Mouse (Mus musculus): ENCODE results near the gene Ppp1r11. TPM values are rescaled to one million over a fixed set of nuclear protein-coding genes. Genes with fewer than 3 reads are reported as not detected.
"Not testable (repeated sequence)": the region's sequence is repeated elsewhere in the genome, so short reads cannot be mapped to it uniquely, and the experiment has no call there.

Ppp1r11 gene
- polyA plus RNA-seq, 1 experiment: 37.5 TPM

DNA sequence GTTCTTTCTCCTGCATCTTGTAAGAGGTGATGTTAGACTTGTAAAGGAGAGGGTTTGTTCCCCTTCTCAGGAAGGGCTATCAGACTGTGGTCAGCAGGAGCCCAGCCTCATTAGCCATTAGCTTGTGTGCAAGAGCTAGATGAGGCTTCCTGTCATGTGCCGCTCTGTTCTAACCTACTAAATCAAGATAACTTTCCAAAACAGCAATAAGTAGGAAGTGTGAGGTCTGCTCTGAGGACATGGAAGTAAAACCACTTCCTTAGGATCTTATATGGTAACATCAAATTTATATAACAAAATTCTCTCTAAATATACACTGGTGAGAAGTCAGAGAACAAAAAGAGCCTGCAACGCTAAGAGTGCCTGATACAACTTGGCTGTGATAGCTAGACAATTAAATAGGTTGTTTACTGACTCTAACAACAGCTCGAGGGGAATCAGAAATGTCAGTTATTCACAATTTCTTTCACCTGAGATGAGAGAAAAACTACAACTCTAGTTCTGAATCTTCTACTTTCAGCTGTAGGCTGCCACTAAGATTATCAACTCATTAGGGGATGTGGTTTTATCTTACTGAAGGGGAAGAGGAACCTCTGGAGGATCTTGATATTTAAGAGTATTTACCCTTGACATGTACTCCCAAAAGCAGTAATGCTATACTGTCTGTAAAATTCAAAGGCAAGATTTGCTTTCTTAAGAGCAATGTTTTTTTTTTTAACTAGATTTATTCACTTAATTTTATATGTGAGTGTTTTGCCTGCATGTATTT lies 41.0 kb upstream of the Ppp1r11 start:
- no peaks in the 10 kb centered on the region for H3K4me1 ChIP-seq (ENCODE audit: control insufficient read depth, insufficient read depth, low read length)
- H3K27ac ChIP-seq (ENCODE audit: control insufficient read depth, insufficient read depth, low read depth, low read length, poor library complexity): no peak overlapping the region
- no peak for TF ChIP-seq CTCF (IDR thresholded peaks at IDR 0.05; ENCODE audit: control insufficient read depth, insufficient read depth, low read length)
- no peak for TF ChIP-seq POLR2A (IDR thresholded peaks at IDR 0.05; ENCODE audit: borderline replicate concordance, control insufficient read depth, low read depth, low read length)
- WGBS: 2% methylated on average over 3 of the region's 3 CpGs
- H3K4me3 ChIP-seq (replicated peaks; ENCODE audit: control insufficient read depth, low read depth, low read length): no peak overlapping the region

DNA sequence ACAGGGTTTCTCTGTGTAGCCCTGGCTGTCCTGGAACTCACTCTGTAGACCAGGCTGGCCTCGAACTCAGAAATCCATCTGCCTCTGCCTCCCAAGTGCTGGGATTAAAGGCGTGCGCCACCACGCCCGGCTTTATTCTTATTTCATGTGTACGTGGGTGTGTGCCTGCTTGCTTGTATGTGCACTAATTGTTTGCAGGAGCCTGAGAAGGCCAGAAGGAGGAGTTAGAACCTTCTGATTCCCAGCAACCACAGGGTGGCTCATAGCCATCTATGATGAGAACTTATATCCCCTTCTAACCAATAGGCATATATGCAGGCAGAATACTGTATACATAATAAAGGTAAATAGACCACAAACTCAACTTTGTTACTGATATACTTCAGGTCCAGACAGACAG lies 39.1 kb upstream of the Ppp1r11 start:
- WGBS: 81% methylated on average over 6 of the region's 6 CpGs
- H3K4me3 ChIP-seq (replicated peaks; ENCODE audit: control insufficient read depth, low read depth, low read length); H3K27ac ChIP-seq (ENCODE audit: control insufficient read depth, insufficient read depth, low read depth, low read length, poor library complexity); H3K4me1 ChIP-seq (ENCODE audit: control insufficient read depth, insufficient read depth, low read length): not testable (repeated sequence)

DNA sequence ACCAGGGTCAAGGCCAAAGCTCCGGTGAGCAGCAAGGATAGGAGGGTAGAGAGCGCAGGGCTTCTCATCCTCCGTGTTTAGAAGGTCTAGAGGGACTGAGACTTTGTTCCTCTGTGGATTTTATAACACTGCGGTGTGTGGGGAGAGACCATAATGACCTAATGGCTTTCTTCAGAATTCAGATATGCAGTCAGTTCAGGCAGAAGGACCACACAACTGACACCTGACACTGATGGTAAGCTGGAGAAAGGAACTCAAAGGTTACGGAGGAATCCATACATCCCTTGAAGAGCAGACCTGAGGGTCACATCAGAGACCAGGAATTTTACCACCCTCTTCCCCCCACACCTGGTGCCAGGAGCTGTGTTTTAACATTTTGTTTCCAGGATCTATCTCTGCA lies 37.9 kb upstream of the Ppp1r11 start, which contains the start of gene H2-M5:
H2-M5 (minus strand) TSS at position 101 of the 400 bp plus-strand sequence.
- no peak within 1 kb of the TSS for H3K27ac ChIP-seq (ENCODE audit: control insufficient read depth, insufficient read depth, low read depth, low read length, poor library complexity)
- TF ChIP-seq CTCF (IDR thresholded peaks at IDR 0.05; ENCODE audit: control insufficient read depth, insufficient read depth, low read length) (no peak), POLR2A (IDR thresholded peaks at IDR 0.05; ENCODE audit: borderline replicate concordance, control insufficient read depth, low read depth, low read length) (no peak)
- H3K4me3 ChIP-seq (replicated peaks; ENCODE audit: control insufficient read depth, low read depth, low read length): no peak within 1 kb of the TSS
- WGBS: 78% methylated on average over 5 of the region's 5 CpGs
- no peaks in the 10 kb centered on the region for H3K4me1 ChIP-seq (ENCODE audit: control insufficient read depth, insufficient read depth, low read length)

- TF ChIP-seq POLR2A (IDR thresholded peaks at IDR 0.05; ENCODE audit: borderline replicate concordance, control insufficient read depth, low read depth, low read length) (no peak), CTCF (IDR thresholded peaks at IDR 0.05; ENCODE audit: control insufficient read depth, insufficient read depth, low read length) (no peak)
- Histone ChIP-seq H3K4me1 (ENCODE audit: control insufficient read depth, insufficient read depth, low read length) (no peaks in the 10 kb centered on the region), H3K27ac (ENCODE audit: control insufficient read depth, insufficient read depth, low read depth, low read length, poor library complexity) (no peak overlapping the region), H3K4me3 (replicated peaks; ENCODE audit: control insufficient read depth, low read depth, low read length) (no peak overlapping the region)
- 21% methylated on average over 24 of the region's 24 CpGs for WGBS
Observed at GRCm38 (mm10) chr17:36988475-36988874, 36.9 kb upstream of the Ppp1r11 start.

GRCm38 (mm10) chr17:36982253-36983155 lies 31.0 kb upstream of the Ppp1r11 start:
- Histone ChIP-seq H3K4me3 (replicated peaks; ENCODE audit: control insufficient read depth, low read depth, low read length) (no peak overlapping the region), H3K27ac (ENCODE audit: control insufficient read depth, insufficient read depth, low read depth, low read length, poor library complexity) (no peak overlapping the region), H3K4me1 (ENCODE audit: control insufficient read depth, insufficient read depth, low read length) (no peaks in the 10 kb centered on the region; the same call in 1 of the 2 replicates)
- whole genome bisulfite sequencing: 59% methylated on average over 5 of the region's 5 CpGs
- no peak for TF ChIP-seq POLR2A (IDR thresholded peaks at IDR 0.05; ENCODE audit: borderline replicate concordance, control insufficient read depth, low read depth, low read length)
- TF ChIP-seq CTCF (IDR thresholded peaks at IDR 0.05; ENCODE audit: control insufficient read depth, insufficient read depth, low read length): no peak

GRCm38 (mm10) chr17:36981845-36982244 lies 30.3 kb upstream of the Ppp1r11 start:
- no peaks in the 10 kb centered on the region; the same call in 1 of the 2 replicates for H3K4me1 ChIP-seq (ENCODE audit: control insufficient read depth, insufficient read depth, low read length)
- no peak for TF ChIP-seq CTCF (IDR thresholded peaks at IDR 0.05; ENCODE audit: control insufficient read depth, insufficient read depth, low read length)
- no peak for TF ChIP-seq POLR2A (IDR thresholded peaks at IDR 0.05; ENCODE audit: borderline replicate concordance, control insufficient read depth, low read depth, low read length)
- H3K27ac ChIP-seq (ENCODE audit: control insufficient read depth, insufficient read depth, low read depth, low read length, poor library complexity): no peak overlapping the region
- WGBS: 52% methylated on average over 4 of the region's 4 CpGs
- H3K4me3 ChIP-seq (replicated peaks; ENCODE audit: control insufficient read depth, low read depth, low read length): no peak overlapping the region

DNA sequence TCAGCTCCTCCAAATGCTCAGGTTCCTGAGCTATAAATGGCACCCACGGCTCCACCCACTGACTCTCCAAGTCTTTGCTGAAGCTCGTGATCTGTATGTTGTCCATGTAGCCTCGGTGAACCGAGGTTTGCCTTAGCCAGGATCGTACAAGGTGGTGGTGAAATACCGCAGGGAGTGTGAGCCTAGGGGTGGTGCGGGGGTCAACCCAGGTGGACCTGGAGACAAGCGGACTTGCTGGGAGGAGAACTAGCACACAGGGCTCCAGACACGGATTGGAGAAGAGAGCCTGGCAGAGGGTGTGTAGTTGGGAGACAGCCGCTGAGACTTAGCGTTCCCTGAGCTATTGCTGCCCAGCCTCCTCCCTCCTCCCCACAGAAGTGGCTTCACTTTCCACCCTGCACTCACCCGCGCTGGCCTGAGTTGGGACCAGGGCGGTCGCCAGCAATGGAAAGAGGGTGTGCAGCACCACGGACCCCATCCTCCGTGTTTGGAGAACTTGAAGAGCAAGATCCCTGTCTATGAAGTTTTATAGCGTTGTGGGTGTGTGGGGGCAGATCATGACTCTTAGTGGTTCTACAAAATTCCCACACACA lies 29.8 kb upstream of the Ppp1r11 start, which contains the start of gene 2410137M14Rik:
2410137M14Rik (minus strand) TSS at position 17 of the 593 bp plus-strand sequence.
- H3K4me3 ChIP-seq (replicated peaks; ENCODE audit: control insufficient read depth, low read depth, low read length): no peak within 1 kb of the TSS
- 37% methylated on average over 18 of the region's 18 CpGs for WGBS
- TF ChIP-seq POLR2A (IDR thresholded peaks at IDR 0.05; ENCODE audit: borderline replicate concordance, control insufficient read depth, low read depth, low read length) (no peak), CTCF (IDR thresholded peaks at IDR 0.05; ENCODE audit: control insufficient read depth, insufficient read depth, low read length) (no peak)
- H3K27ac ChIP-seq (ENCODE audit: control insufficient read depth, insufficient read depth, low read depth, low read length, poor library complexity): no peak within 1 kb of the TSS
- no peaks in the 10 kb centered on the region; the same call in 1 of the 2 replicates for H3K4me1 ChIP-seq (ENCODE audit: control insufficient read depth, insufficient read depth, low read length)

DNA sequence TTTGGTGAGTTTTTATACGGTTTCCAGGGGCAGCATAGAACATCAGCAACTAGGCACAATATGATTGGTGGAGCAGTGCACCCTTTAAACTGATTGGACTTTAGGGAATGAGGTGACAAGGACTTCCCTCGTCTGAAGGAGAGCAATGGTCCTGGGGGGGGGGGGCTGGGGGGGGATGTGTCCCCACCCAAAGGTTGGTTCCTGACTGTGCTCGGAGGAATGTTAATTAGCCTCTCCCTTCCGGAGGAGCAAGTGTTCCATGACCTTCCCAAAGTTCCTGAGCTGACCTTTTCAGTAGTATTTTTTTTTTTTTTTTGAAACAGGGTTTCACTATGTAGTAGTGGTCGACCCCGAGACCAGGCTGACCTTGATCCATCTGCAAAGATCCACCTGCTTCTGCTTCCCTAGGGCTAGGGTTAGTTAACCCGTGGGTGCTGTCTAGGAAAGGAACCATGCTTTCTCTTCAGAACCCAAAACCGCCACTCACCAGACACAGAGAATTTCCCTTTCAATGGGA lies 21.8 kb upstream of the Ppp1r11 start:
- peaks cover 4% of the 10 kb centered on the region for H3K4me1 ChIP-seq (ENCODE audit: control insufficient read depth, insufficient read depth, low read length)
- TF ChIP-seq POLR2A (IDR thresholded peaks at IDR 0.05; ENCODE audit: borderline replicate concordance, control insufficient read depth, low read depth, low read length) (no peak), CTCF (IDR thresholded peaks at IDR 0.05; ENCODE audit: control insufficient read depth, insufficient read depth, low read length) (no peak)
- no peak overlapping the region for H3K4me3 ChIP-seq (replicated peaks; ENCODE audit: control insufficient read depth, low read depth, low read length)
- WGBS: 72% methylated on average over 8 of the region's 8 CpGs
- H3K27ac ChIP-seq (ENCODE audit: control insufficient read depth, insufficient read depth, low read depth, low read length, poor library complexity): no peak overlapping the region

Data from bone marrow, adult 2 months (tissue).